In the genomic region with DNA sequence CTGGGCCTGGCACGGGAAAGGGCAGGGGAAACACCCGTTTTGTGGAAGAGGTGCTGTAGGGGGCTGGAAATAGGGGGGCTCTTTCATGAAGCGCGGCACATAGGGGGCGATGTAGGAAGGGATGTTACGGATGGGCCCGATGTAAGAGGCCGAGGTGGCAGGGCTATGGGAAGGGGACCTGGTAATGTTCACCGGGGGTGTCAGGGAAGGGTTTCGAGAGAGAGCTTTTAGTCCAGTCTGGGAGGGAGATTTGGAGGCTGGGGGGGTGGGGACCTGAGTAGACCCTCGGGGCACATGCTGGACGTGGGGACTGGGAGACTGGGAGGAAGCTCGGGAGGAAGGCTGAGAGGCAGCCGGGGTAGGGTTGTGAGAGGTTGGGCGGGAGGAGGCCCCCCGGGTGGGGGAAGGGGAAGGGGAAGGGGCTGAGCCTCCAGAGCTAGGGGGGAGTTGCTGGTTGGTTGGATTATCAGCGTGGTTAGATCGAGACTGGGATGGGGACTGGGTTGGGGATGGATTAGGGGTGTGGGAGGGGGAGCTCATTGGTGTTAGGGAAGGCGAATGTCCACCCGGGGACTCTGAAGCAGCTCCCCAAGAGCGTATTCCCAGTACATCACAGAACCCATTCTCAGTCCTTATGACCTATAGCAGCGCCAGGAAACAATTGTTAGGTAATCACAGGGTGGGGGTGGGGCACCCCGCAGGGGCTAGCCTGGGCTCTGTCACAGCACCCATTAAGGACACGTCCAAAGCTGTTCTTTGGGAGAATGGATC, we compare ENCODE assay signal across 23 mouse cellular contexts.
"Had no signal": no experiment of that assay in that cellular context is flagged by ENCODE, and none has a peak within 500 bp of the region (broad histone marks: within the 10 kb centered on the region; RNA-seq: fewer than 3 reads in every experiment).

No protein-coding gene starts in this region.

- H3K4me3 ChIP-seq: kidney, embryonic 15.5 days; left cerebral cortex, adult 2 months; liver, embryonic 12.5 days; liver, embryonic 15.5 days; lung, embryonic 15.5 days; megakaryocyte, embryonic 14.5 days; midbrain, embryonic 12.5 days; midbrain, embryonic 15.5 days; neural tube, embryonic 12.5 days; neural tube, embryonic 15.5 days had no signal

- DNase-seq: kidney, adult 8-10 months; kidney, postnatal 10 days; kidney, postnatal 36 days; layer of hippocampus, postnatal 36 days; lung, adult 18-20 months; lung, postnatal 10 days; lung, postnatal 36 days; right cerebral cortex, adult 18-20 months; right cerebral cortex, postnatal 14 days; right cerebral cortex, postnatal 4 days; thymus, adult 18-20 months; thymus, postnatal 36 days had no signal

- H3K27ac ChIP-seq: kidney, embryonic 15.5 days; left cerebral cortex, adult 2 months; liver, embryonic 12.5 days; liver, embryonic 15.5 days; lung, embryonic 15.5 days; midbrain, embryonic 12.5 days; midbrain, embryonic 15.5 days; neural tube, embryonic 12.5 days; neural tube, embryonic 15.5 days; stomach, postnatal 0 days had no signal

- H3K9ac ChIP-seq: kidney, embryonic 15.5 days; liver, embryonic 12.5 days; liver, embryonic 15.5 days; lung, embryonic 15.5 days; midbrain, embryonic 12.5 days; midbrain, embryonic 15.5 days; neural tube, embryonic 12.5 days; neural tube, embryonic 15.5 days had no signal

- H3K4me1 ChIP-seq: midbrain, embryonic 12.5 days; midbrain, embryonic 15.5 days; neural tube, embryonic 12.5 days; neural tube, embryonic 15.5 days had no signal

- H3K27me3 ChIP-seq: kidney, embryonic 15.5 days; liver, embryonic 12.5 days; liver, embryonic 15.5 days; lung, embryonic 15.5 days; megakaryocyte, embryonic 14.5 days; midbrain, embryonic 12.5 days; midbrain, embryonic 15.5 days; neural tube, embryonic 12.5 days; neural tube, embryonic 15.5 days had no signal
